Mouse (Mus musculus): ENCODE results near the gene Smcr8. TPM values are rescaled to one million over a fixed set of nuclear protein-coding genes. Genes with fewer than 3 reads are reported as not detected.
A peak's percentile ranks its signal among the peaks of the same experiment; 100 is the strongest.

The Smcr8 gene
- total and polyA plus RNA-seq, 2 experiments from 2014 or later = 2.1 to 7.6 TPM

- Histone ChIP-seq H3K4me2 (ENCODE audit: low read depth, low read length) (0 out of 2 replicates have a peak overlapping the region, but pooled peaks have one; percentile 7), H3K9ac (replicated peaks; ENCODE audit: low read depth, low read length) (no peak overlapping the region), H3K4me1 (ENCODE audit: control insufficient read depth, insufficient read depth) (peaks cover 31% of the 10 kb centered on the region), H3K9me3 (replicated peaks; ENCODE audit: control insufficient read depth, low read length) (no peaks in the 10 kb centered on the region), H3K36me3 (replicated peaks; ENCODE audit: control insufficient read depth, insufficient read depth, low read length) (no peaks in the 10 kb centered on the region), H3K4me3 (ENCODE audit: low read depth, low read length) (no peak overlapping the region), H3K27ac (ENCODE audit: low read depth) (no peak overlapping the region), H3K27me3 (ENCODE audit: control insufficient read depth, insufficient read depth, low read length) (no peaks in the 10 kb centered on the region)
- TF ChIP-seq CTCF (IDR thresholded peaks at IDR 0.05; ENCODE audit: low read depth) = no peak
- no peak for TF ChIP-seq EP300 (IDR thresholded peaks at IDR 0.05; ENCODE audit: low read depth)
- ATAC-seq (ENCODE audit: insufficient read depth, low read depth) = no peak
- DNase-seq (ENCODE audit: low spot score) = no peak
- 72% methylated on average over 1 of the region's 1 CpGs for WGBS
These were observed 2.5 kb upstream of the Smcr8 start for GRCm38 (mm10) chr11:60774841-60775240.

DNA sequence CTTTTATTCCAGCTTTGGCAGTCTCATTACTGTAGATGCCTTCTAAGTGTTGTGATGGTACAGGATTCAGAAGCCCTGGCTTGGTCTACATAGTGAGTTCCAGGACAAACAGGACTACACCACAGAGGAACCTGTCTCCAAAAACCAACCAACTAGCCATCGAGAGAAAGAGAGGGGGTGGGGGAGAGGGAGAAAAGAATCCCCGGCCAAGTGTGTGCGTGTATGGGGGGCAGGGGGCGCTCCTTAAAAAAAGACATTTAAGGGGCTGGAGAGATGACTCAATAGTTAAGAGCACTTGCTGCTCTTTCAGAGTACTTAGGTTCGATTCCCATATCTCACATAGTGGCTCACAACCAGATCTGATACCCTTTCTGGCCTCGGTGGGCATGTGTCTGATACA, 1.7 kb upstream of the Smcr8 start:
- peak overlapping the region; percentile 60; the same call in 1 of the 2 replicates for H3K4me3 ChIP-seq (ENCODE audit: low read depth, low read length)
- 40% methylated on average over 6 of the region's 6 CpGs for WGBS
- H3K36me3 ChIP-seq (replicated peaks; ENCODE audit: control insufficient read depth, insufficient read depth, low read length) = 0 out of 2 replicates have a peak, but pooled peaks cover 6% of the 10 kb centered on the region
- TF ChIP-seq EP300 (IDR thresholded peaks at IDR 0.05; ENCODE audit: low read depth) (no peak), CTCF (IDR thresholded peaks at IDR 0.05; ENCODE audit: low read depth) (no peak)
- H3K4me1 ChIP-seq (ENCODE audit: control insufficient read depth, insufficient read depth) = peaks cover 39% of the 10 kb centered on the region
- DNase-seq (ENCODE audit: low spot score) (no peak), ATAC-seq (ENCODE audit: insufficient read depth, low read depth) (no peak)
- no peaks in the 10 kb centered on the region for H3K9me3 ChIP-seq (replicated peaks; ENCODE audit: control insufficient read depth, low read length)
- H3K9ac ChIP-seq (replicated peaks; ENCODE audit: low read depth, low read length) = peak overlapping the region; percentile 59; the same call in 1 of the 2 replicates
- no peaks in the 10 kb centered on the region for H3K27me3 ChIP-seq (ENCODE audit: control insufficient read depth, insufficient read depth, low read length)
- peak overlapping the region; percentile 82 for H3K4me2 ChIP-seq (ENCODE audit: low read depth, low read length)
- H3K27ac ChIP-seq (ENCODE audit: low read depth) = no peak overlapping the region

DNA sequence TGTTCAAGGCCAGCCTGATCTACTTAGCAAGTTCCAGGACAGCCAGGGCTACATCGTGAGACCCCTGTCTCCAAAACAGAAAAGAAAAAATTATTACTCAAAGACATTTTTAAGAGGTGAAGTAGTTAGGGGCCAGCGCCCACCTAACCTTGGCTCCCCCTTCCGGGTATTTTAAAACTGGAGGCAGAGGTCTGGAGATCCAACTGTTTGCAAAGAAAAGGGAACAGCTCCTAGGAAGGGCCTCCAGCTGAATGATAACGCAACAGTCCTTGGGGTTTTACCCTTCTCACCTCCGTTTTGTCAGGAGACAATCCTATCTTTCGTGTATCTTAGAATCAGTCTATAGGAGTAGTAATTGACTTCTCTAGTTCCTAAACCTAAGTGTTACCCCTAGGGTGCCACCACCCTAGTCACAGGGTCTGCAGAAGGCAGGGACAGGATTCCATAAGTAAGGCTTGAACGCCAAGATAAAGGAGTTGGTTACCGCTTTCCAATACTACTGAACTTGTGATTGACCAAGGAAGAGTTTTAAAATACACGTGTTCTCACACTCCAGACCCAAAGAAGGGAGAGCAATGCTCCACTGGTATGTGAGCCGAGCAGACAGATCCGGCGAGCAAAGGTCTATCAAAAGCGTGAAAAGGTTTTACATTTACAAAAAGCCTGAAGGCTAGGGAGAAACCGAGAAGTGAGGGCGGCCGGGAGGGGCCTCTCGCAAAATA, 1.1 kb upstream of the Smcr8 start:
- no peaks in the 10 kb centered on the region for H3K27me3 ChIP-seq (ENCODE audit: control insufficient read depth, insufficient read depth, low read length)
- H3K36me3 ChIP-seq (replicated peaks; ENCODE audit: control insufficient read depth, insufficient read depth, low read length) = 0 out of 2 replicates have a peak, but pooled peaks cover 8% of the 10 kb centered on the region
- H3K4me1 ChIP-seq (ENCODE audit: control insufficient read depth, insufficient read depth) = peaks cover 46% of the 10 kb centered on the region
- H3K4me3 ChIP-seq (ENCODE audit: low read depth, low read length) = peak overlapping the region; percentile 60
- TF ChIP-seq CTCF (IDR thresholded peaks at IDR 0.05; ENCODE audit: low read depth) (no peak), EP300 (IDR thresholded peaks at IDR 0.05; ENCODE audit: low read depth) (no peak)
- no peaks in the 10 kb centered on the region for H3K9me3 ChIP-seq (replicated peaks; ENCODE audit: control insufficient read depth, low read length)
- WGBS = 5% methylated on average over 17 of the region's 17 CpGs
- DNase-seq (ENCODE audit: low spot score) (no peak), ATAC-seq (ENCODE audit: insufficient read depth, low read depth) (no peak)
- peak overlapping the region; percentile 80 for H3K27ac ChIP-seq (ENCODE audit: low read depth)
- peak overlapping the region; percentile 82 for H3K4me2 ChIP-seq (ENCODE audit: low read depth, low read length)
- peak overlapping the region; percentile 59 for H3K9ac ChIP-seq (replicated peaks; ENCODE audit: low read depth, low read length)

DNA sequence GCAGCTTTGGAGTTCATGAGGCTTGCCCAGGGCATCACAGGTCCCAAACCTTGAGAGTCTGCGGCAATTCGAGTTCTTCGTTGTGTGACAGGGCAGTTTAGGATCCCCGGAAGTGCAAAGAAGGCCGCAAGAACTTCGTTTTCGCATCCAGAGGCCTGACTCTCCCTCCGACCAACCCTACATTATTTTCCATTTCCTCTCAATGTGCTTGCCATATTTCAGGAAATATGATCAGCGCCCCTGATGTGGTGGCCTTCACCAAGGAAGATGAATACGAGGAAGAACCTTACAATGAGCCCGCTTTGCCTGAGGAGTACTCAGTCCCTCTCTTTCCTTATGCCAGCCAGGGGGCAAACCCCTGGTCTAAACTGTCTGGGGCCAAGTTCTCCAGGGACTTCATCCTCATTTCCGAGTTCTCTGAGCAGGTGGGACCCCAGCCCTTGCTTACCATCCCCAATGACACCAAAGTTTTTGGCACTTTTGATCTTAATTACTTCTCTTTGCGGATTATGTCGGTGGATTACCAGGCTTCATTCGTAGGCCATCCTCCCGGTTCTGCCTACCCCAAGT, 562 bp downstream of the Smcr8 start:
- Histone ChIP-seq H3K4me3 (ENCODE audit: low read depth, low read length) (peak overlapping the region; percentile 60), H3K27ac (ENCODE audit: low read depth) (peak overlapping the region; percentile 80), H3K4me2 (ENCODE audit: low read depth, low read length) (peak overlapping the region; percentile 82), H3K9me3 (replicated peaks; ENCODE audit: control insufficient read depth, low read length) (no peaks in the 10 kb centered on the region), H3K27me3 (ENCODE audit: control insufficient read depth, insufficient read depth, low read length) (no peaks in the 10 kb centered on the region), H3K9ac (replicated peaks; ENCODE audit: low read depth, low read length) (peak overlapping the region; percentile 59), H3K4me1 (ENCODE audit: control insufficient read depth, insufficient read depth) (peaks cover 58% of the 10 kb centered on the region), H3K36me3 (replicated peaks; ENCODE audit: control insufficient read depth, insufficient read depth, low read length) (0 out of 2 replicates have a peak, but pooled peaks cover 8% of the 10 kb centered on the region)
- DNase-seq (ENCODE audit: low spot score) (no peak), ATAC-seq (ENCODE audit: insufficient read depth, low read depth) (no peak)
- WGBS = 25% methylated on average over 16 of the region's 16 CpGs
- no peak for TF ChIP-seq CTCF (IDR thresholded peaks at IDR 0.05; ENCODE audit: low read depth)
- no peak for TF ChIP-seq EP300 (IDR thresholded peaks at IDR 0.05; ENCODE audit: low read depth)

GRCm38 (mm10) chr11:60779673-60780189, 2.4 kb downstream of the Smcr8 start:
- Histone ChIP-seq H3K9ac (replicated peaks; ENCODE audit: low read depth, low read length) (peak overlapping the region; percentile 21; the same call in 1 of the 2 replicates), H3K4me3 (ENCODE audit: low read depth, low read length) (peak overlapping the region; percentile 20), H3K4me2 (ENCODE audit: low read depth, low read length) (peak overlapping the region; percentile 53), H3K9me3 (replicated peaks; ENCODE audit: control insufficient read depth, low read length) (no peaks in the 10 kb centered on the region), H3K27ac (ENCODE audit: low read depth) (no peak overlapping the region), H3K27me3 (ENCODE audit: control insufficient read depth, insufficient read depth, low read length) (no peaks in the 10 kb centered on the region), H3K4me1 (ENCODE audit: control insufficient read depth, insufficient read depth) (peaks cover 58% of the 10 kb centered on the region), H3K36me3 (replicated peaks; ENCODE audit: control insufficient read depth, insufficient read depth, low read length) (peaks cover 22% of the 10 kb centered on the region)
- WGBS = 78% methylated on average over 10 of the region's 10 CpGs
- ATAC-seq (ENCODE audit: insufficient read depth, low read depth) (no peak), DNase-seq (ENCODE audit: low spot score) (no peak)
- TF ChIP-seq EP300 (IDR thresholded peaks at IDR 0.05; ENCODE audit: low read depth) = no peak
